Mouse (Mus musculus) ES-Bruce4 (cell line): ENCODE measurements around the gene Cenph.

Experiments
- CTCF ChIP-seq: IDR thresholded peaks from one replicate; pipeline ENCODE4 v1.8.1; 2011; ENCODE audit warnings: low read depth, low read length
- EP300 ChIP-seq: IDR thresholded peaks from 2 replicates; pipeline ENCODE4 v1.6.1; 2011; ENCODE audit warnings: low read depth, low read length; ENCODE audit not compliant: insufficient read depth
- POLR2A ChIP-seq: IDR thresholded peaks from one replicate; pipeline ENCODE4 v1.8.1; 2011; ENCODE audit warnings: low read length; ENCODE audit not compliant: insufficient read depth

DNA sequence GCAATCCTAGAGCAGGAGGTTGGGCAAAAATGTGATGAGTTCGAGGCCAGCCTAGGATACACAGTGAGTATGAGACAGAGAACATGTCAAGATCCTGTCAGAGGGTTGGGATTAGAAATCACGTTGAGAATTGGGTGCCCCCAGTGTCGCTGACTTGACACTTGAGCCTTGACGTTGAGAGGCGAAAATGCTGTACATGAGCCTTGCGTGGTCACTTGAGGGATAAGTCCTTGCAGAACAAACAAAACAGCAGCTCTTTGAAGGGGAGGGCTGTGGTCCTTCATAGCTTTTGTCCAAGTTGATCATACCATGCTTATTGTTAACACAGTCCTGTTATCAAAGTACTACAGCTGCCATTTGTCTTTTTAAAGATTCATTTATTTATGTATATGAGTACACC is 1.0 kb upstream of the Cenph start:
- TF ChIP-seq EP300 = no peak
- no peak for TF ChIP-seq CTCF
- TF ChIP-seq POLR2A = no peak
